Mouse (Mus musculus) CD8-positive naive resting alpha-beta T cell, adult 57 days (primary cell): ENCODE data around the gene Gm27027. TPM values are rescaled to one million over a fixed set of nuclear protein-coding genes. Genes with fewer than 3 reads are reported as not detected.

ENCODE experiments used
- total RNA-seq: library from RNA; stranded (reverse); gene quantifications from one replicate; pipeline ENCODE4 v1.2.4, GENCODE M21; 2023

The Gm27027 gene
- not detected for total RNA-seq

DNA sequence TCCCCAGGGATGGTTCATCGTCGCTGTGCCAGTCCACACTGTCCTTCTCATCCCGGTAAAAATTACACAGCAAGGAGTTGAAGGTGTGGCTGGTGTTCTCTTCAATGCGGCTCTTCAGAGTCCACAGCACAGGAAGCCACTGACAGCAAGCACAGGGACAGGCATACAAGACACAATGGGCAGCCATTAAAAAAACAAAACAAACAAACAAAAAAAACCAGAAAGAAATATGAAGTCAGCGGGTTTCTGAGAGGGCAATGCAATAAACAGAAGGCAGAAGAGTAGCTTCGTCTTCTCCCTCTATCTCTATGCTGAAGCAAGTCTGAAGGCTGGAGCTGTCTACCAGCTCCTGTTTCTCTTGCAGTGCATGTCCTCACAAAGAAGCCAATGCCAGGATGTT, at the start of gene Gm27027:
Gene Gm27027, minus strand, starts transcription at position 101 of the 400 bp plus-strand sequence.

GRCm38 (mm10) chr2:94010335-94011291, 14.5 kb upstream of the Gm27027 start, which contains the start of gene Alkbh3:
Alkbh3 (minus strand) TSS chr2:94010807.

DNA sequence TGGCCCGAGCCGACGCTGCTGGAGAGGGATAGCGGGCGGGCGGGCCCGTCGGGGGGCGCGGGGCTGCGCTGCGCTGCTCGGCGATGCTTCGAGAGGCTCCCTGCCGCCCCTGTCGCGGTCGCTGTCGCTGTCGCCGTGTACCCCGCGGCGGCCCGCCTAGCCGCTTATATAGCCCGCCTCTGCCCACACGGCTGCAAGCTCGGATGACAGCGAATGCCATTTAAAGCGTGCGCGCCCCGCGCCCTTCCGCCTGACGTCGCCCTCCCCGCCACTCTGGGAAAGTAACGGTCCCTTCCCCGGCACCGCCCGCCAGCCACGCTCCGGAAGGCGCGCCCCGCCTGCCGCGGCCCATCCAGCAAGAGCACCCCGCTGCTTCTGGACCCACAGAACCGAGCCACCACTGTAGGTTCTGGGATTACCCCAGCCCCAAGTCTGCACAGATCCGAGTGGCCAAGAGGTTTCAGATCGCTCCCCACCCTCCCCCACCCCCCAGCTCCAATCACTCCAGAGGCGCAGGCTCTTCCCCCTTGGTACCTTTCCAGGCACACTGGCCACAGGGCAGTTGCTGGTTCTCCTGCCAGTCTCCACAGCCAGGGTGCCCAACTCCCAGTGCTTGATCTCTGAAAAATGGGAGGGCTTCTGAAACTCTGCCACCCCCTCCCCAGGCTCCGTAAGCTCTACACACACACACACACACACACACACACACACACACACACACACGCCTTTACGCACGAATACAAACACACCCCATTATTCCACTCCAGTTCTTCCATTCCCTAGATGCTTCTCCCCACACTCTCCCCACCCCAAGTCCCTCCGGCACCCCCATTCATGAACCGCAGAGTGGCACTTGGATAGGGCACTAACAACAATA, 39.0 kb downstream of the Gm27027 start, which contains the start of gene Gm13889:
Gene Gm13889, minus strand, starts transcription at position 294 of the 877 bp plus-strand sequence.

Other genes starting within 250 kb of the Gm27027 start
- 66.6 TPM for gene Ext2, start 173.8 kb downstream of the Gm27027 start, total RNA-seq
- 22.5 TPM for gene Accs, start 146.4 kb downstream of the Gm27027 start, total RNA-seq
- gene Accsl, start 127.2 kb downstream of the Gm27027 start, total RNA-seq: not detected
- gene Gm13889, start 39.2 kb downstream of the Gm27027 start, total RNA-seq: 1.2 TPM
- 68.4 TPM for gene Alkbh3, start 14.5 kb upstream of the Gm27027 start, total RNA-seq
- 35.6 TPM for gene Hsd17b12, start 161.6 kb upstream of the Gm27027 start, total RNA-seq